Mouse (Mus musculus) cerebellum, adult 2 months (tissue): Measurements from ENCODE around the gene 9130023H24Rik.

ENCODE experiments used
- CTCF ChIP-seq: fragments of 200-500 bp; IDR thresholded peaks from 2 replicates; pipeline ENCODE4 v1.5.1; 2011; ENCODE audit warnings: low read depth, mild to moderate bottlenecking, control low read depth, low read length, moderate library complexity, borderline replicate concordance; ENCODE audit not compliant: insufficient read depth
- POLR2A ChIP-seq: fragments of 200-500 bp; IDR thresholded peaks from 2 replicates; pipeline ENCODE4 v1.6.1; 2011; ENCODE audit warnings: low read length, control low read depth, borderline replicate concordance; ENCODE audit not compliant: insufficient read depth

GRCm38 (mm10) chr7:128243921-128244320 is 6.1 kb upstream of the 9130023H24Rik start:
- no peak for TF ChIP-seq POLR2A
- no peak for TF ChIP-seq CTCF
